ENCODE assay signal across 17 mouse cellular contexts in genomic region chr4:84135740-84136139, GRCm38 (mm10).
"Had no signal": no experiment of that assay in that cellular context is flagged by ENCODE, and none has a peak within 500 bp of the region (broad histone marks: within the 10 kb centered on the region; RNA-seq: fewer than 3 reads in every experiment).

No protein-coding gene starts in this region.

- H3K9me3 ChIP-seq: liver, embryonic 13.5 days; lung, embryonic 15.5 days; neural tube, embryonic 15.5 days had no signal

- DNase-seq: kidney, adult 9 months; kidney, postnatal 36 days; layer of hippocampus, adult 9-11 months; layer of hippocampus, postnatal 36 days; liver; liver, embryonic 13.5 days; liver, postnatal 0 days; lung, postnatal 14 days; midbrain, embryonic 14.5 days; right cerebral cortex, adult 18-20 months; right cerebral cortex, postnatal 25 days; thymus, postnatal 14 days had no signal

- H3K27me3 ChIP-seq: liver, embryonic 13.5 days; lung, embryonic 15.5 days; neural tube, embryonic 15.5 days had no signal

- H3K9ac ChIP-seq: liver, embryonic 13.5 days; liver, postnatal 0 days; lung, embryonic 15.5 days; neural tube, embryonic 15.5 days had no signal

- H3K27ac ChIP-seq: kidney, postnatal 0 days; liver, embryonic 13.5 days; lung, embryonic 15.5 days; macrophage; neural tube, embryonic 15.5 days had no signal

- ATAC-seq: liver, postnatal 0 days had no signal

- H3K4me2 ChIP-seq: liver, embryonic 13.5 days; lung, embryonic 15.5 days; neural tube, embryonic 15.5 days had no signal

- H3K36me3 ChIP-seq: liver, embryonic 13.5 days; lung, embryonic 15.5 days; neural tube, embryonic 15.5 days had no signal

- H3K4me3 ChIP-seq: liver, embryonic 13.5 days; lung, embryonic 15.5 days; myocyte; neural tube, embryonic 15.5 days had no signal
